Mouse (Mus musculus): ENCODE data around the gene Notch3.

DNA sequence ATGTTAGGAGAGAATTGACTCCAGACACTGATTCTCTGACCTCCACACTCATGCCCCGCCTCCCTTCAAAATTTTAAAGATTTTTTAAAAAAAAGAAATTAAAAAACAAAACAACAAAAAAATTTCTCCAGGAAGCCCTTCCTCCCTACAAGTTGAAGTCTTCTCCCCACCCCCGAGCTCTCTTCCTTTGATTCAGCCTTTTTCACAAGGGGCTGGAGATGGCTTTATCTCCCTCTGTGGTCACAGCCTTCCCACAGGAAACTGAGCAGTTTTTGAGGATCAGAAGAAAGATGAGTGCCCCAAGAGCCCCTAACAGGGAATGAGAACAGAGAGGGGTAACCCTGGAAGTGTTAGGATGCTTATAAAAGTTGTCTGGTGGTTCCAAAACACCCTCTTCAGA lies 5.8 kb upstream of the Notch3 start:
- TF ChIP-seq POLR2A (IDR thresholded peaks at IDR 0.05; ENCODE audit: low read depth, low read length): no peak
- TF ChIP-seq CTCF (IDR thresholded peaks at IDR 0.05; ENCODE audit: extremely low read depth, insufficient read length, insufficient replicate concordance, low read depth, low read length): no peak

All from small intestine, adult 2 months (tissue).